Mouse (Mus musculus) layer of hippocampus, adult 18-20 months (tissue): ENCODE results near the gene Trnp1. TPM values are rescaled to one million over a fixed set of nuclear protein-coding genes. Genes with fewer than 3 reads are reported as not detected.

ENCODE experiments used
- DNase-seq, 2 experiments: peaks; one replicate each; pipeline ENCODE4 v3.0.0; 2022; ENCODE audit warnings: low spot score in 2 of 2
- total RNA-seq, 2 experiments: library from RNA; stranded (reverse); gene quantifications; 2 replicates each; pipeline ENCODE4 v1.2.3; 2021

Gene Trnp1
- total RNA-seq, 2 experiments from 2014 or later, result 178 to 179 TPM

GRCm38 (mm10) chr4:133494867-133495266, 3.5 kb downstream of the Trnp1 start:
- no peak for DNase-seq

GRCm38 (mm10) chr4:133494432-133494831, 3.9 kb downstream of the Trnp1 start:
- DNase-seq, result peak; percentile 68 to 88

GRCm38 (mm10) chr4:133493895-133494294, 4.5 kb downstream of the Trnp1 start:
- DNase-seq, result no peak

GRCm38 (mm10) chr4:133491800-133492199, 6.5 kb downstream of the Trnp1 start:
- no peak for DNase-seq

- no peak for DNase-seq
Observed at GRCm38 (mm10) chr4:133489489-133490245, 8.7 kb downstream of the Trnp1 start.

- no peak for DNase-seq
Observed at GRCm38 (mm10) chr4:133488619-133489392, 9.5 kb downstream of the Trnp1 start.

- DNase-seq, result no peak
Observed at GRCm38 (mm10) chr4:133486673-133487357, 11.5 kb downstream of the Trnp1 start.

- DNase-seq, result no peak
Observed at GRCm38 (mm10) chr4:133485691-133486425, 12.5 kb downstream of the Trnp1 start.

- peak in 1 of 2 experiments; percentile 51 for DNase-seq
Observed at GRCm38 (mm10) chr4:133484266-133485025, 13.9 kb downstream of the Trnp1 start.

- no peak for DNase-seq
Observed at GRCm38 (mm10) chr4:133482479-133482878, 15.9 kb downstream of the Trnp1 start.

- DNase-seq, result no peak
Observed at GRCm38 (mm10) chr4:133481488-133481887, 16.9 kb downstream of the Trnp1 start.

GRCm38 (mm10) chr4:133480754-133481153, 17.6 kb downstream of the Trnp1 start:
- DNase-seq, result no peak

- DNase-seq, result no peak
Observed at GRCm38 (mm10) chr4:133480185-133480537, 18.2 kb downstream of the Trnp1 start.

GRCm38 (mm10) chr4:133479458-133480184, 18.7 kb downstream of the Trnp1 start, which contains the start of gene Tent5b:
Gene Tent5b (plus strand): TSS chr4:133480132.
- peak; percentile 91 to 96 for DNase-seq

- no peak for DNase-seq
Observed at GRCm38 (mm10) chr4:133473833-133474232, 24.5 kb downstream of the Trnp1 start.

GRCm38 (mm10) chr4:133471135-133471821, 27.1 kb downstream of the Trnp1 start:
- DNase-seq, result no peak

GRCm38 (mm10) chr4:133469122-133469521, 29.2 kb downstream of the Trnp1 start:
- DNase-seq, result no peak

GRCm38 (mm10) chr4:133468080-133468479, 30.3 kb downstream of the Trnp1 start:
- DNase-seq, result peak; percentile 57 to 77

- DNase-seq, result no peak
Observed at GRCm38 (mm10) chr4:133463184-133463583, 35.2 kb downstream of the Trnp1 start.
